Mouse (Mus musculus) adrenal gland, adult 8-10 months (tissue): Measurements from ENCODE around the gene Exo1. TPM values are rescaled to one million over a fixed set of nuclear protein-coding genes. Genes with fewer than 3 reads are reported as not detected.

Source experiments
- DNase-seq: peaks from one replicate; pipeline ENCODE4 v3.0.0; 2022
- total RNA-seq, 4 experiments: library from RNA; stranded (reverse); gene quantifications; 2 replicates each; pipeline ENCODE4 v1.2.4; 2022

Exo1 gene
- total RNA-seq, 4 experiments from 2014 or later = 0.35 to 1.4 (median 1.1) TPM

GRCm38 (mm10) chr1:175950851-175951250 lies 70.5 kb downstream of the Exo1 start:
- DNase-seq = no peak

- no peak for DNase-seq
These were observed 81.4 kb downstream of the Exo1 start for GRCm38 (mm10) chr1:175961786-175962185.

Other genes with a start within 250 kb of the Exo1 start
- 10 to 100 TPM in 2 of 4 experiments, 1 to 10 TPM in 2; 7.7 to 16.8 (median 11.3) TPM for gene Opn3, start 187.8 kb upstream of the Exo1 start, total RNA-seq
- 10 to 100 TPM in 1 of 4 experiments, 1 to 10 TPM in 3; 8.1 to 10.6 (median 9.5) TPM for gene Chml, start 187.7 kb upstream of the Exo1 start, total RNA-seq
- gene Wdr64, start 182.0 kb upstream of the Exo1 start, total RNA-seq = not detected
- gene Gm38100, start 39.7 kb downstream of the Exo1 start, total RNA-seq = not detected
- gene Rbm8a2, start 98.5 kb downstream of the Exo1 start, total RNA-seq = under 1 TPM in 1 of 4 experiments, not detected in 3; 0.17 TPM